Mouse (Mus musculus) intestine, postnatal 0 days (tissue): Measurements from ENCODE around the gene Lrg1. TPM values are rescaled to one million over a fixed set of nuclear protein-coding genes. Genes with fewer than 3 reads are reported as not detected.
A peak's percentile ranks its signal among the peaks of the same experiment; 100 is the strongest.
"Not testable (repeated sequence)": the region's sequence is repeated elsewhere in the genome, so short reads cannot be mapped to it uniquely, and the experiment has no call there.

ENCODE experiments used
- ATAC-seq: fragments of 200-750 bp; cut with Nextera tagmentation; 2 replicates; pipeline ENCODE4 v1.8.0; 2017; ENCODE audit warnings: mild to moderate bottlenecking, moderate TSS enrichment, moderate library complexity
- H3K27ac ChIP-seq: fragments of 300-500 bp; sonication (generic); 2 replicates; pipeline ENCODE4 v1.5.1; 2014; ENCODE audit warnings: mild to moderate bottlenecking, low read depth, low read length, moderate library complexity
- H3K27me3 ChIP-seq: fragments of 300-500 bp; sonication (generic); replicated peaks from 2 replicates; pipeline ENCODE4 v1.6.1; 2014; ENCODE audit warnings: low read length, mixed read lengths; ENCODE audit not compliant: control insufficient read depth, insufficient read depth
- H3K36me3 ChIP-seq: fragments of 300-500 bp; sonication (generic); 2 replicates; pipeline ENCODE4 v1.6.1; 2014; ENCODE audit warnings: mild to moderate bottlenecking, moderate library complexity; ENCODE audit not compliant: control insufficient read depth, insufficient read depth
- H3K4me1 ChIP-seq: fragments of 300-500 bp; sonication (generic); replicated peaks from 2 replicates; pipeline ENCODE4 v1.6.1; 2014; ENCODE audit warnings: antibody characterized with exemption, low read length, mixed read lengths; ENCODE audit not compliant: control insufficient read depth, insufficient read depth
- H3K4me2 ChIP-seq: fragments of 300-500 bp; sonication (generic); replicated peaks from 2 replicates; pipeline ENCODE4 v1.6.1; 2014; ENCODE audit warnings: low read depth, mild to moderate bottlenecking, moderate library complexity
- H3K4me3 ChIP-seq: fragments of 300-500 bp; sonication (generic); 2 replicates; pipeline ENCODE4 v1.5.1; 2014; ENCODE audit warnings: low read depth, low read length
- H3K9ac ChIP-seq: fragments of 300-500 bp; sonication (generic); 2 replicates; pipeline ENCODE4 v1.6.1; 2014; ENCODE audit warnings: mild to moderate bottlenecking, low read depth, low read length
- H3K9me3 ChIP-seq: fragments of 300-500 bp; sonication (generic); 2 replicates; pipeline ENCODE4 v1.6.1; 2016; ENCODE audit warnings: mixed run types; ENCODE audit not compliant: control insufficient read depth
- CTCF ChIP-seq: sonication (generic); IDR thresholded peaks from 2 replicates; pipeline ENCODE4 v1.5.1; 2016; ENCODE audit warnings: low read depth, mild to moderate bottlenecking, control low read depth, antibody characterized with exemption, moderate library complexity
- WGBS: fragments of 180-500 bp; shearing (Covaris S2); extraction: QIAGEN DNeasy Blood & Tissue Kit; methylation state at CpG from one replicate; pipeline ENCODE4 v1.1.7; 2014; 5-methylcytosine and 5-hydroxymethylcytosine counted together
- polyA plus RNA-seq: library from polyadenylated mRNA; unstranded; fragments of >200 nt; fragmentation: Nextera tagmentation; extraction: Ambion mirVana; gene quantifications from 2 replicates; pipeline ENCODE4 v1.2.1, GENCODE M21; 2015

Gene Lrg1
- polyA plus RNA-seq, 1 experiment from 2014 or later = 3.6 TPM

DNA sequence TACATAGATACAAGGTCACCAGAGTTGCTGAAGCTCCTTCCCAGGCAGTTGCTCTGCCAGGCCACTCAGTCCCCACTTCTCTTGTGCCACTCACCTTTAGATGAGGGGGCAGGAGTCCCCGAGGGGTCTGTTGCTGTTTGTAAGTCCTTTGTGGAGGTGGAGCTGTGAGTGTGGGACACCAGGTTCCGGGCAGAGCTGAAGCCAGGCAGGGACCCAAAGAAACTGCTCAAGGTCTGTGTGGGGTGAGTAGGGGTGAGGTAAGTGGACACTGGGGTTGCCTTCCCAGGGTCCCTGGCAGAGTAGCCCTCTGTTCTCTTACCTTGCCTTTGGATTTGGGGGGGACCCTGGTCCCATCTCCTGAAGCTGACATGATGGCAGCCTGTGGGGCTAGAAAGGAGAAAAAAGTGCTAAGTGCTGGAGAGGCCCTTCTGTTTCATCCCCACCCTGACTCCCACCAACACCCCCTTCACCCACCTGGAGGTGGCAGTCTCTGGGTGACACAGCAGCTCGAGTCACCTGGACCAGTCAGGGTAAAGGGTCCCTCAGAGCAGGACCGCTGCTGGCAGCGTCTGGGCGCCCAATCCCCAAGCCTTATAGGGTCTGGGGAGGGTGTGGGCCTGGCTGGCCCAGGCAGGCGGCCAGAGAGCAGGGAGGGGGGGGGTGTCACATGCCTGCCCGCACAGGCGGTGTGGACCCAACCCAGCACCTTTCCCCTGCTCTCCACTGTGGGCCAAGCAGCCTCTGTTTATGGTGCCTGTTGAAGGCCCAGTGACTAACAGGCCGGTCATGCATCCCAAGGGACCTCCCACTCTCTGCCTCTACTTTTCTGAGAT, 12.4 kb downstream of the Lrg1 start, which contains the start of gene Plin4:
Plin4 (minus strand) TSS at position 585 of the 833 bp plus-strand sequence.
- Histone ChIP-seq H3K9ac (no peak within 1 kb of the TSS), H3K4me2 (0 out of 2 replicates have a peak within 1 kb of the TSS, but pooled peaks have one; percentile 2), H3K4me3 (no peak within 1 kb of the TSS), H3K27me3 (no peaks in the 10 kb centered on the region), H3K4me1 (no peaks in the 10 kb centered on the region), H3K9me3 (no peaks in the 10 kb centered on the region), H3K27ac (no peak within 1 kb of the TSS), H3K36me3 (no peaks in the 10 kb centered on the region)
- 47% methylated on average over 10 of the region's 10 CpGs for WGBS
- TF ChIP-seq CTCF = no peak
- ATAC-seq = no peak

DNA sequence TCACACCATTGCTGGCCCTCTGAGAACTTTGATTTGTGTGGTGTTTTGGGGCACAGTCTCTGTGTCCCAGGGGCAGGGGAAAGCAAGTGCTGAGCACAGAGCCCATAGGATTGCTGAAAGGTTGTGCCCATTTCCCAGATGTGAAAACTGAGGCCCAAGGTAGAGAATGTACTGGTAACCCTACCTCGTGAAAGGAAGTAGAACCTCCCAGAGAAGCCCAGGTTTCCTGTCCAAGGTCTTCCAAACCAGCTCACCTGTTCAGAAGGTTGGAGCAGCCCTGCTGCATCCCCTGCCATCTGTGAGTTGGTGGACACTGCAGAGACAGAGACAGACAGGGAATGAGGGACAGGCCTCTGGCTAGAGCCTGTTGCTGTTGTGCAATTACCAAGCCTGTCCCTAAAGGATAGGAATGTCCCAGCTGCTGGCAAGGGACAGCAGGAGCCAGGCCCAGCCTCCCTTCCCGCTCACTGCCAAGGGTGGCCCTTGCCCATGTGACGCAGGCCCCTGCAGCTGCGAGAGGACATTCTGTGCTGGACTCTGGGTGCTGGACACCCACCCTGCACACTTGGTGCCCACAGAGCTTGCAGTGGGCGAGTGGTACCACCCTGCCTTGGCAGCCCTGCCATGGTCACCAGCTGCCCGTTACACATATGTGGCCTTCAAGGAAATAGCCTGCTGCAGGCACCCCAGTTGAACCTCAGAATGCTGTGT, 13.3 kb downstream of the Lrg1 start:
- H3K4me1 ChIP-seq = no peaks in the 10 kb centered on the region
- no peak overlapping the region for H3K4me2 ChIP-seq
- no peaks in the 10 kb centered on the region for H3K27me3 ChIP-seq
- no peaks in the 10 kb centered on the region for H3K36me3 ChIP-seq
- no peak overlapping the region for H3K4me3 ChIP-seq
- 74% methylated on average over 6 of the region's 6 CpGs for WGBS
- no peak overlapping the region for H3K9ac ChIP-seq
- H3K27ac ChIP-seq = no peak overlapping the region
- no peak for TF ChIP-seq CTCF
- ATAC-seq = peak; percentile 24; the same call in 1 of the 2 replicates
- H3K9me3 ChIP-seq = no peaks in the 10 kb centered on the region

- H3K27me3 ChIP-seq = no peaks in the 10 kb centered on the region
- no peak overlapping the region; the same call in 1 of the 2 replicates for H3K27ac ChIP-seq
- no peaks in the 10 kb centered on the region for H3K9me3 ChIP-seq
- H3K4me1 ChIP-seq = no peaks in the 10 kb centered on the region
- 62% methylated on average over 2 of the region's 2 CpGs for WGBS
- no peak overlapping the region for H3K4me2 ChIP-seq
- H3K36me3 ChIP-seq = peaks cover under 1% of the 10 kb centered on the region; the same call in 1 of the 2 replicates
- H3K9ac ChIP-seq = no peak overlapping the region
- no peak overlapping the region for H3K4me3 ChIP-seq
- no peak for ATAC-seq
- no peak for TF ChIP-seq CTCF
Measured at GRCm38 (mm10) chr17:56107736-56108135, 14.1 kb downstream of the Lrg1 start.

DNA sequence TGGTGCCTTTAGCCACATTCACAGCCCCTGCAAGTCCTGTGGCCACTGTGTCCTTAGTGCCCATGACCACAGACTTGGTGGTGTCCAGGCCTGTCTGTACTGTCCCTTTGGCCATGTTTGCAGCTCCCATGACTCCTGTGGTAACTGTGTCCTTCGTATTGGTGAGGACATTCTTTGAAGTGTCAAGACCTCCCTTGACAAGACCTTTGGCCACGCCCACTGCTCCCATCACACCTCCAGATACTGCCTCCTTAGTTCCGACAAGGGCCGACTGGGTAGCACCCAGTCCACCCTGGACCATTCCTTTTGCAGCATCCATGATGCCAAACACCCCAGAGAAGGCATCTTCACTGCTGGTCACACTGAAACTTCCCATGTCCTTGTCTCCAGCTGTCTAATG, 14.8 kb downstream of the Lrg1 start:
- H3K4me2 ChIP-seq = no peak overlapping the region
- ATAC-seq = no peak
- no peak for TF ChIP-seq CTCF
- no peaks in the 10 kb centered on the region for H3K4me1 ChIP-seq
- no peaks in the 10 kb centered on the region for H3K9me3 ChIP-seq
- no peaks in the 10 kb centered on the region for H3K27me3 ChIP-seq
- no peak overlapping the region for H3K27ac ChIP-seq
- no peak overlapping the region for H3K9ac ChIP-seq
- no peak overlapping the region for H3K4me3 ChIP-seq
- WGBS = 79% methylated on average over 4 of the region's 4 CpGs
- peaks cover 8% of the 10 kb centered on the region for H3K36me3 ChIP-seq

GRCm38 (mm10) chr17:56106436-56106835, 15.4 kb downstream of the Lrg1 start:
- ATAC-seq = not testable (repeated sequence)

GRCm38 (mm10) chr17:56104821-56105220, 17.0 kb downstream of the Lrg1 start:
- H3K4me2 ChIP-seq, H3K4me3 ChIP-seq, H3K4me1 ChIP-seq, H3K27ac ChIP-seq, ATAC-seq, H3K27me3 ChIP-seq, H3K9ac ChIP-seq, H3K9me3 ChIP-seq: not testable (repeated sequence)
- WGBS = 75% methylated on average over 2 of the region's 5 CpGs
- peaks cover 30% of the 10 kb centered on the region for H3K36me3 ChIP-seq

More at GRCm38 (mm10) chr17:56106436-56106835, 15.4 kb downstream of the Lrg1 start:
- H3K27ac ChIP-seq, H3K4me2 ChIP-seq, H3K27me3 ChIP-seq, H3K9ac ChIP-seq, H3K9me3 ChIP-seq, H3K4me1 ChIP-seq, H3K4me3 ChIP-seq: not testable (repeated sequence)
- WGBS = 96% methylated on average over 4 of the region's 4 CpGs
- H3K36me3 ChIP-seq = peaks cover 14% of the 10 kb centered on the region
